Mouse (Mus musculus) erythroblast, embryonic 14.5 days (primary cell): Measurements from ENCODE around the gene Bmpr2.

Source experiments
- GATA1 ChIP-seq: IDR thresholded peaks from 2 replicates; pipeline ENCODE4 v1.6.1; 2012; ENCODE audit warnings: low read length, inconsistent platforms, mixed read lengths
- TAL1 ChIP-seq: IDR thresholded peaks from 3 replicates; pipeline ENCODE4 v1.6.1; 2012; ENCODE audit warnings: low read length, inconsistent platforms, mixed read lengths

DNA sequence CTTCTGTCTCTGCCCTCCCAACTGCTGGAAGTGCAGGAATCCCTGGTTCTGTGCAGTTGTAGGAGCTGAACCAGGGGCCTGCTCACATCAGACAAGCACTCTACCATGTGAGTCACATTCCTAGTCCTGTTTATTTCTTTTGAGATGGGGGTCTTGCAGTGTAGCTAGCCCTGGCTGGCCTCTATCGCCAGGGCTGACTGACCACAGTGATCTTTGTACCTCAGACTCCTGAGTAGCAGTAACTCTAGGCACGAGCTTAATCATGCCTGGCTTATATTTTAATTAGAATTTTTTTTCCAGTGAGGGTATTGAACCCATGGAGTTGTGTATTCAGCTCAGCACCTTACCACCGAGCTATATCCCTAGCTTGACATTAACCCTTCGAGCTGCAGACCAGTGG is 128.0 kb downstream of the Bmpr2 start:
- no peak for TF ChIP-seq GATA1
- TF ChIP-seq TAL1: no peak
